Mouse (Mus musculus): ENCODE data around the gene Fam43a. TPM values are rescaled to one million over a fixed set of nuclear protein-coding genes. Genes with fewer than 3 reads are reported as not detected.

The Fam43a gene
- total and polyA plus RNA-seq, 2 experiments from 2014 or later: 17.1 to 40.6 TPM

DNA sequence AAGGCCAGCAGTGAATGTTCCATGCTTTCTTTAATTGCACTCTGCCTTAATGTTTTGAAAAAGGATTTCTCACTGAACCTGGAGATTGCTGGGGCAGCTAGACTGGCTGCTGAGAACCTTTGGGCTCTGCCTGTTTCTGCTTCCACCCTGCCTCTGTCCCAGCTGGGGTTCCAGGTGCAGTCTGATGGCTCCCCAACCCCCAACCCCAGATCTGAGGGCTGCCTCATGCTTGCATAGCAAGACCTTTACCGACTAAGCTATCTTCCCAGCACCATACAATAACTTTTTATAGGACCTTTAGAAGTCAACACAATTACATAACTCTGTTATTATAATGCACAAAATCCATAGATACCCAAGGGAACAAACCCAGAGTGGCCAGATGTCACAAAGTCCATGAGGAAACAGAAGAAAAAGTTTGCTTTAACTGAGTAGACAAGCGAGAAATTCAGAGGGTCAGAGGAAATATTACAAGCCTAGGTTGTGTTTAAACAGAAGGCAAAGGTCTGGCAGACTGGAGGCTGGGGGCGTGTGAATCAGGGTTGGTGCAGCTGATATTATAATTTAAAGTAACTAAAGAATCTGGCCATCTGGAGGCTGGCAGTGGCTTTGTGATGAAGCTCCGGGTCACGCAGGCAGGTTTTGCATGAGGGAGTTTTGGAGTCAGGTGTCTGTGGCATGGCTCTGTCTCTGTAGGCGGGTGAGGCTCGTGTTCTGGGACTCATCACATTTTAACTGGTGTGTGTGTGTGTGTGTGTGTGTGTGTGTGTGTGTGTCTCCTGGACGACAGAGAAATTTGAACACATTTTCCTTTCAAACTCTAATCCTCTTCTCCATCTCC is 34.6 kb downstream of the Fam43a start:
- 63% methylated on average over 8 of the region's 8 CpGs for WGBS
- no peaks in the 10 kb centered on the region for H3K27me3 ChIP-seq (ENCODE audit: control insufficient read depth, insufficient read depth, low read length)
- no peak overlapping the region for H3K27ac ChIP-seq (ENCODE audit: low read depth)
- TF ChIP-seq CTCF (IDR thresholded peaks at IDR 0.05; ENCODE audit: low read depth) (no peak), EP300 (IDR thresholded peaks at IDR 0.05; ENCODE audit: low read depth) (no peak)
- no peak overlapping the region for H3K4me2 ChIP-seq (ENCODE audit: low read depth, low read length)
- DNase-seq (ENCODE audit: low spot score): no peak
- H3K4me3 ChIP-seq (ENCODE audit: low read depth, low read length): no peak overlapping the region
- H3K9ac ChIP-seq (replicated peaks; ENCODE audit: low read depth, low read length): no peak overlapping the region
- H3K4me1 ChIP-seq (ENCODE audit: control insufficient read depth, insufficient read depth): no peaks in the 10 kb centered on the region
- no peaks in the 10 kb centered on the region for H3K36me3 ChIP-seq (replicated peaks; ENCODE audit: control insufficient read depth, insufficient read depth, low read length)
- H3K9me3 ChIP-seq (replicated peaks; ENCODE audit: control insufficient read depth, low read length): no peaks in the 10 kb centered on the region
- ATAC-seq (ENCODE audit: insufficient read depth, low read depth): no peak

DNA sequence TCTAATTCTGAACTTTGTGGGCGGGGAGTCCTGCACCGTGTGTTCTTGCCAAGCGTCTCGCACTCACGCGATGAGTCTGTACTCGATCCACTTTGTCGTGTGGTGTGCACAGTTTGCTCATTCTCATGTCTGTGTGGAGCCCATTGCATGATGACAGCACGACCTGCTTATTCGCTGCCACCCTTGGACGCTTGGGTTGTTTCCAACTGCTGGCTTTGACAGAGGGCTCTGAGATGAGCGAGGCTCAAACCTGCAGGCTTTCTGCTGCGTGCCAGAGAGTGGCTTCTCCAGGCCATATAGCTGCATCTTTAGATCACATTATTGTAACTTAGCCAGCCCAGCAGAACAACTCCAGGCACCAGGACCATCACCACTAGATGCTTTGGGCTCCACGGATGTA is 39.1 kb downstream of the Fam43a start:
- no peaks in the 10 kb centered on the region for H3K27me3 ChIP-seq (ENCODE audit: control insufficient read depth, insufficient read depth, low read length)
- DNase-seq (ENCODE audit: low spot score) (no peak), ATAC-seq (ENCODE audit: insufficient read depth, low read depth) (no peak)
- H3K27ac ChIP-seq (ENCODE audit: low read depth): no peak overlapping the region
- no peak for TF ChIP-seq EP300 (IDR thresholded peaks at IDR 0.05; ENCODE audit: low read depth)
- TF ChIP-seq CTCF (IDR thresholded peaks at IDR 0.05; ENCODE audit: low read depth): no peak
- no peak overlapping the region for H3K4me2 ChIP-seq (ENCODE audit: low read depth, low read length)
- 0 out of 2 replicates have a peak, but pooled peaks cover 3% of the 10 kb centered on the region for H3K9me3 ChIP-seq (replicated peaks; ENCODE audit: control insufficient read depth, low read length)
- H3K4me3 ChIP-seq (ENCODE audit: low read depth, low read length): no peak overlapping the region
- no peaks in the 10 kb centered on the region for H3K4me1 ChIP-seq (ENCODE audit: control insufficient read depth, insufficient read depth)
- 86% methylated on average over 14 of the region's 14 CpGs for WGBS
- H3K36me3 ChIP-seq (replicated peaks; ENCODE audit: control insufficient read depth, insufficient read depth, low read length): no peaks in the 10 kb centered on the region
- H3K9ac ChIP-seq (replicated peaks; ENCODE audit: low read depth, low read length): no peak overlapping the region

DNA sequence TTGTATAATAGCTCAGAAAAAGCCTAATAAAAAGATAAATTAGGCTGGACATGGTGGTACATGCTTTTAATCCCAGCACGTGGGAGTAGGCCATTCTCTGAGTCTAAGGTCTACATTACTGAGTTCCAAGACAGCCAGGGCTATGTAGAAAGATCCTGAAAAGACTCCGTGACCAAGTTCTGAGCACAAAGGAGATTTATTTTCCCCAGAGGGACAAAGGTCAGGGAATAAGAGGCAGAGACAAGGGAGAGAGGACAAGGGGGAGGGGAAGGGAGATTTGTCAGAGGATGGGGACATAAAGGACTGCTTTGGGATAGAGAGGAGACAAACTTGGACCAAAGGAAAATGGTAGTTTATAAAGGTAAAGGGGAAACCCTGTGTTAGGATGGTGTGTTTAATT is 41.1 kb downstream of the Fam43a start:
- ATAC-seq (ENCODE audit: insufficient read depth, low read depth) (no peak), DNase-seq (ENCODE audit: low spot score) (no peak)
- H3K27ac ChIP-seq (ENCODE audit: low read depth): no peak overlapping the region
- H3K4me3 ChIP-seq (ENCODE audit: low read depth, low read length): no peak overlapping the region
- H3K4me2 ChIP-seq (ENCODE audit: low read depth, low read length): no peak overlapping the region
- H3K9me3 ChIP-seq (replicated peaks; ENCODE audit: control insufficient read depth, low read length): 0 out of 2 replicates have a peak, but pooled peaks cover 3% of the 10 kb centered on the region
- TF ChIP-seq EP300 (IDR thresholded peaks at IDR 0.05; ENCODE audit: low read depth): no peak
- no peak for TF ChIP-seq CTCF (IDR thresholded peaks at IDR 0.05; ENCODE audit: low read depth)
- H3K9ac ChIP-seq (replicated peaks; ENCODE audit: low read depth, low read length): no peak overlapping the region
- WGBS: 79% methylated on average over 2 of the region's 2 CpGs
- H3K36me3 ChIP-seq (replicated peaks; ENCODE audit: control insufficient read depth, insufficient read depth, low read length): no peaks in the 10 kb centered on the region
- H3K27me3 ChIP-seq (ENCODE audit: control insufficient read depth, insufficient read depth, low read length): no peaks in the 10 kb centered on the region
- no peaks in the 10 kb centered on the region for H3K4me1 ChIP-seq (ENCODE audit: control insufficient read depth, insufficient read depth)

DNA sequence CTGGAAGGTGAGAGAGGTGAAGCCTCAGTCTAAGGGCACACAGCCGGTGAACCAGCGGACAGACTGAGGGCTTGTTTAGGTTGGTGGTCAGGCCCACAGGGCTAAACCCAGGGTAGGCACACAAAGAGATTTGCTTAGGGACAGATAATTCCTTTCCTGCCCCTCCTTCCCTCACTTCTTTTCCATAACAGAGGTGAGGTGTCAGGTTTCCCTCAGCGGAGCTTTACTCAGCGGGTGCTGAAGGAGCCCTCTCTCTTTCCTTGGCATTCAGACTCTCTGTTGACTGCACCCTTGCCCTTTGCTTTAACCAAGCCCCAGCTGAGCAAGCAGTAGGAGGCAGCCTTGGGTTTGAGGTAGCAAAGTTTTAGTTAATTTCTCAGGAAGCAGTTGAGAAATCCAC is 41.9 kb downstream of the Fam43a start:
- 64% methylated on average over 4 of the region's 4 CpGs for WGBS
- Histone ChIP-seq H3K36me3 (replicated peaks; ENCODE audit: control insufficient read depth, insufficient read depth, low read length) (no peaks in the 10 kb centered on the region), H3K27me3 (ENCODE audit: control insufficient read depth, insufficient read depth, low read length) (no peaks in the 10 kb centered on the region), H3K4me3 (ENCODE audit: low read depth, low read length) (no peak overlapping the region), H3K9me3 (replicated peaks; ENCODE audit: control insufficient read depth, low read length) (0 out of 2 replicates have a peak, but pooled peaks cover 3% of the 10 kb centered on the region), H3K9ac (replicated peaks; ENCODE audit: low read depth, low read length) (no peak overlapping the region), H3K4me1 (ENCODE audit: control insufficient read depth, insufficient read depth) (no peaks in the 10 kb centered on the region), H3K27ac (ENCODE audit: low read depth) (no peak overlapping the region), H3K4me2 (ENCODE audit: low read depth, low read length) (no peak overlapping the region)
- TF ChIP-seq CTCF (IDR thresholded peaks at IDR 0.05; ENCODE audit: low read depth) (no peak), EP300 (IDR thresholded peaks at IDR 0.05; ENCODE audit: low read depth) (no peak)
- ATAC-seq (ENCODE audit: insufficient read depth, low read depth): no peak
- no peak for DNase-seq (ENCODE audit: low spot score)

DNA sequence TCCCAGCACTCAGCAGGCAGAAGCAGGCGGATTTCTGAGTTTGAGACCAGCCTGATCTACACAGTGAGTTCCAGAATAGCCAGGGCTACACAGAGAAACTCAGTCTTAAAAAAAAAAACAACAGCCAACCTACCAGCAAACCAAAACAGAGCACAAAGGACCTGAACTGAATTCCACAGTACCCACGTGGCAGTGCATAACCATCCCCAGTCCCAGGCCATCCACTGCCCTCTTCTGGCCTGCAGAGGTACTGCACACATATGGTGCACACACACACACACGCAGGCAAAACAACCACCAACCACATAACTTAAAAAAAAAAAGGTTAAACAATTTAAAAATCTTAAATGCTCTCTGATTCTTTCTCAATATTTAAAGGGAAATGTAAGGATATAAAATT is 42.7 kb downstream of the Fam43a start:
- Histone ChIP-seq H3K4me2 (ENCODE audit: low read depth, low read length) (no peak overlapping the region), H3K27ac (ENCODE audit: low read depth) (no peak overlapping the region), H3K27me3 (ENCODE audit: control insufficient read depth, insufficient read depth, low read length) (no peaks in the 10 kb centered on the region), H3K9ac (replicated peaks; ENCODE audit: low read depth, low read length) (no peak overlapping the region), H3K9me3 (replicated peaks; ENCODE audit: control insufficient read depth, low read length) (0 out of 2 replicates have a peak, but pooled peaks cover 3% of the 10 kb centered on the region), H3K4me1 (ENCODE audit: control insufficient read depth, insufficient read depth) (no peaks in the 10 kb centered on the region), H3K4me3 (ENCODE audit: low read depth, low read length) (no peak overlapping the region), H3K36me3 (replicated peaks; ENCODE audit: control insufficient read depth, insufficient read depth, low read length) (no peaks in the 10 kb centered on the region)
- DNase-seq (ENCODE audit: low spot score) (no peak), ATAC-seq (ENCODE audit: insufficient read depth, low read depth) (no peak)
- TF ChIP-seq CTCF (IDR thresholded peaks at IDR 0.05; ENCODE audit: low read depth) (no peak), EP300 (IDR thresholded peaks at IDR 0.05; ENCODE audit: low read depth) (no peak)
- WGBS: 73% methylated on average over 3 of the region's 3 CpGs
